Mouse (Mus musculus): ENCODE results near the gene Mrpl49.
A peak's percentile ranks its signal among the peaks of the same experiment; 100 is the strongest.

DNA sequence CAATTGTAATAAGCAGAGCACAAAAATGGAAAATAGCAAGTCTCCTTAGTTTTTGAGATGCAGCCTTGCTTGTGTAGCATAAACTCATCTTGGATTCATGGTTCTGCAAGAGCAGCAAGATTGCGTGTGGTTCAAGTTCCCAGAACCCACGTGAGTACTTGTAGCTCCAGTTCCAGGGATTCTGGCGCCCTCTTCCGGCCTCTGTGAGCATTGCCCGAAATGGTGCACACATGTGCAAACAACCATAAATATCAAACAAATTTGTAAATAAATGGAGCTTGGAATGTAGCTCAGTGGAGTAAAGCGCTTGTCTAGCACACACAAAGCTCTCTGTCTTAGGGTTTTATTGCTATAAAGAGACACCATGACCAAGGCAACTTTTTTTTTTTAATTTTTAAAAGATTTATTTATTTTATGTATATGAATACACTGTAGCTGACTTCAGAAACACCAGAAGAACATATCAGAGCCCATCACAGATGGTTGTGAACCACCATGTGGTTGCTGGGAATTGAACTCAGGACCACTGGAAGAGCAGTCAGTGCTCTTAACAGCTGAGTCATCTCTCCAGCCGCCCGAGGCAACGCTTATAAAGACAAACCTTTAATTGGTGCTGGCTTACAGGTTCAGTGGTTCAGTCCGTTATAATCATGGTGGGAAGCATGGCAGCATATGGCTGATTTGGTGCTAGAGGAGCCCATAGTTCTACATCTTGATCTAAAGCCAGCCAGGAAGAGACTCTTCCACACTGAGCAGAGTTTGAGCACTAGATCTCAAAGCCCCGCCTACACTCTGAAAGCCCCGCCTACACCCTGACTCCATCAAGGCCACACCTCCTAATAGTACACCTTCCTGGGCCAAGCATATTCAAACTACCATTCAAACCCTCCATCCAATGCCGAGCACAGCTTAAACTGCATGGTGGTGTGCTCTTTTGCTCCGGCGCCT is 39.2 kb downstream of the Mrpl49 start:
- TF ChIP-seq CTCF (IDR thresholded peaks at IDR 0.05; ENCODE audit: extremely low read depth, insufficient read depth, insufficient read length, insufficient replicate concordance) (peak; percentile 90; the same call in 1 of the 2 replicates), POLR2A (IDR thresholded peaks at IDR 0.05; ENCODE audit: low read depth, low read length) (no peak)

Data from spleen, adult 2 months (tissue).